In genomic region chr11:28422451-28423231, GRCm38 (mm10) we compare ENCODE assay signal across 12 mouse cellular contexts.
A peak's percentile ranks its signal among the peaks of the same experiment; 100 is the strongest.
DNase-seq lines count a peak whose midpoint lies in the region; TF ChIP-seq lines count a peak whose summit lies in the region.
"Had no signal": no experiment of that assay in that cellular context is flagged by ENCODE, and none has a peak within 500 bp of the region (broad histone marks: within the 10 kb centered on the region; RNA-seq: fewer than 3 reads in every experiment).

No protein-coding gene starts in this region.

- peak overlapping the region; percentile 8 for H3K27ac ChIP-seq in cortical plate, adult 2 months (ENCODE audit: insufficient read depth, low read length)
- peak overlapping the region; percentile 89 for H3K27ac ChIP-seq in layer of hippocampus, adult 2 months
- H3K27ac ChIP-seq: limb, embryonic 12.5 days had no signal

- peak; percentile 2 for DNase-seq in kidney, adult 9 months
- no peak for DNase-seq in kidney, adult 11 months
- peak; percentile 50 to 67 for DNase-seq in layer of hippocampus, adult 2 months (ENCODE audit: low spot score in 2 of 2)
- peak; percentile 17 to 21 for DNase-seq in left cerebral cortex, postnatal 36 days (ENCODE audit: low spot score in 2 of 2)
- DNase-seq in thymus, postnatal 0 days (ENCODE audit: low spot score): no peak
- DNase-seq in adrenal gland, postnatal 14 days: no peak
- no peak for DNase-seq in embryo, embryonic 10.5 days (ENCODE audit: low spot score)
- DNase-seq: heart, postnatal 4 days; kidney, adult 2 months had no signal

- H3K4me1 ChIP-seq in cortical plate, adult 2 months (ENCODE audit: control insufficient read depth, insufficient read depth, low read length): peaks cover 1% of the 10 kb centered on the region; the same call in 1 of the 2 replicates
- H3K4me1 ChIP-seq: limb, embryonic 12.5 days had no signal

- H3K4me3 ChIP-seq in cortical plate, adult 2 months (ENCODE audit: insufficient read depth, low read length): no peak overlapping the region
- no peak overlapping the region for H3K4me3 ChIP-seq in layer of hippocampus, adult 2 months
- H3K4me3 ChIP-seq: erythroblast, embryonic 14.5 days; limb, embryonic 12.5 days had no signal

- intact Hi-C loops in left cerebral cortex, postnatal 36 days (cut with DNase I): no loop called here

- TF ChIP-seq CTCF in cortical plate, adult 2 months (IDR thresholded peaks at IDR 0.05; ENCODE audit: extremely low read depth, insufficient read depth, low read length): no peak
- TF ChIP-seq CTCF in layer of hippocampus, adult 2 months (conservative IDR thresholded peaks at IDR 0.05): no peak

- no peak for TF ChIP-seq POLR2A in cortical plate, adult 2 months (IDR thresholded peaks at IDR 0.05; ENCODE audit: extremely low read depth, insufficient read depth, low read length)

Comparison
In these comparisons a context has a peak if more than half of its experiments do, and no peak if none do; other contexts are left out.
1. DNase-seq: peak in kidney, adult 9 months (single experiment), layer of hippocampus, adult 2 months (2 of 2) and left cerebral cortex, postnatal 36 days (2 of 2); none in kidney, adult 11 months (single experiment), thymus, postnatal 0 days (single experiment), adrenal gland, postnatal 14 days (single experiment) and embryo, embryonic 10.5 days (single experiment).